Mouse (Mus musculus) mouse embryonic stem cell (cell line): ENCODE results near the gene Impg2.

Experiments used
- in situ Hi-C, 2 experiments: fragments of 300-500 bp; cut with MboI; formaldehyde crosslinking; loops; 1 replicate in 1 of 2; 3 replicates in 1 of 2; pipeline ENCODE4 v1.14.3; 2019 to 2020; ENCODE audit warnings: low sequenced_read_pairs in 2 of 2, low pct_unique_long_range_greater_than_20kb in 1 of 2, mixed read lengths in 1 of 2; ENCODE audit not compliant: unreplicated experiment in 1 of 2

Impg2 gene

GRCm38 (mm10) chr16:56204051-56204450 is at the start of gene Impg2:
Impg2 (plus strand) TSS chr16:56204313.
- in situ Hi-C loops: no loop called here

DNA sequence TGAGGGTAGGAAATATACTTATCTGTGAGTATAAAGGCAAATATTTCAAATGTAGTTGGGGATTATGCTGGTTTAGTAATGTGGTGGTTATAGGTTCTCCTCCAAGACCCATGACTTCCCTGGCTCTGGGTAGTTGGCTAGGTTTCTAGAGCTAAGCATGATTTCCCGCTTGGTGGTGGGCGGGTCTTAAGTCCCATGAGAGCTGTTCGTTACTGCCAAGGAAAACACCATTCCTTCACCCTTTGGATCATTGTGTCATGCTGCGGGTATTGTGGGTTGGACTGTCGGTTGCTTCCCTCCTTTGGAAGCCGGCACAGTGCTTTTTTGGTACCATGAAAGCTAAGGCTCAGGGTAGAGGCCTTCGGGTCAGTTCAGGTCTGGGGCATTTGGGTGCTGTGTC is 40.6 kb upstream of the Impg2 start:
- in situ Hi-C loops: no loop called here

DNA sequence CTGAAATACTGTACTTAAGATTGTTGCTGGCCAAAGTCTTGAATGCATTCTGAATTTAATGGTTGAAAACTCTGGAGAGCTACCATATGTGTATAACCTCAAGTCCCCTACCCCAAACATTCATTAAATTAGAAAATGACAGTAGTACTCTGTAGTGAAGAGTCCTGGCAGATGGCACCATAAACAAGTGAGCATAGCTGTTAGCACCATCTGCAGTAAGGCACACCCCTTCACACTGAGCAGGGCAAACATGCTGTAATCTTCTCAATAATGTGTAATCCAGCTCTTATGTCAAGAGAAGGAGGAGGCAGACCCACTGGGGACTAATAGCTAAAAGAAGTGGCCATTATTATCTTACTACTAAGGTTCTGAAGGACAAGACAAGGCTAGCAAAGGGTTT is 33.9 kb upstream of the Impg2 start:
- in situ Hi-C loops: no loop called here

- in situ Hi-C loops: no loop called here
These were observed 28.1 kb upstream of the Impg2 start for GRCm38 (mm10) chr16:56175867-56176581.

GRCm38 (mm10) chr16:56186863-56187262 is 17.2 kb upstream of the Impg2 start:
- in situ Hi-C loops: no loop called here

GRCm38 (mm10) chr16:56188198-56188597 is 15.9 kb upstream of the Impg2 start:
- in situ Hi-C loops: no loop called here

DNA sequence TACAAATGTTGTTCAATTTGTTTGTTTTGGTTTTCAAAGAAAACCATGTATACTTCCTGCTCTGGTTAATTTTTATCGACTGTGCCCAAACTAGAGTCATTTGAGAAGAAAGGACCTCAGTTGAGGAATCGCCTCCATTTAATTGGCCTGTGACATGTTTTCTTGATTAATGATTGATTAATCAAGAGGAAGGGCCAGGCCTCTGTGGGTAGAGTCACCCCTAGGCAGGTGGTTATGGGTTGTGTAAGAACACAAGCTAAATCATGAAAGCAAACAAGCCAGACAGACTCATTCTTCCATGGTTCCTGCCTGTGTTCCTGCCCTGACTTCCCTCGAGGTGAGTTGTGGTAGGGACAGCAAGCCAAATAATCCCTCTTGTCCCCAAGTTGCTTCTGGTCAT is 8.6 kb downstream of the Impg2 start:
- in situ Hi-C loops: no loop called here

DNA sequence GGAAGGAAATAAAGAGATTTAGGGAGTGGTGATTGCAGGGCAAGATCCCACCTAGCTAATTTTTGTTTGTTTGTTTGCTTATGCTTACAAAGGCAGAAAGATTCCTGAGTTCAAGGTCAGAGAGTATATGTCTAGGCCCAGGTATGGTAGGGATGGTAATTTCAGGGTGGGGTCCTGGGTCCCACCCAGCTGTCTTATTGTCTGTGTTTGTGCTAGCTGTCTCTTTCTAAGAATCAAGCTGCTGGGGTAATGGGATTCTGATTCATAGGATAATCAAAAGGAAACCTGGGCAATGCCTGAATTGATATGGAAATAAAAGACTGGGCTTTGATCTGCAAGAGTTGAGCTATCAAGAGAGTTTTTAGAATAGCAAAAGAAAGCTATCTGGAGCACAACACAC is 23.6 kb downstream of the Impg2 start:
- in situ Hi-C loops: no loop called here

DNA sequence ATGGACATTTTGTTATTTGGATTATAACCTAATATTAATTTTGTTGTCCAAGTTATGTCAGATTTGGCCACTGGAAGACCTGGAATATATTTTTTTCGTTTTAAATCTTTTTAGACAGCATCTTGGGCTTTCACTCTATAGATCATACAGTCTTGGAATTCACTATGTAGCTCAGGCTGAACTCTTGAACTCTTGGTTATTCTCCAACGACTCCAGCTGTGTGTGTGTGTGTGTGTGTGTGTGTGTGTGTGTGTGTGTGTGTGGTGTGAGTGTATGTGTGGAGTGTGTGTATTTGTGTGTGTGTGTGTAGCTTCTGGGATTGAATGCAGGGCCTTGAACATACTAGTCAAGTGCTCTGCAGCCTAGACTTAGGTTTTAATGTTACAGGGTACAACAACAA is 25.3 kb downstream of the Impg2 start:
- in situ Hi-C loops: no loop called here

GRCm38 (mm10) chr16:56231300-56231699 is 27.2 kb downstream of the Impg2 start:
- in situ Hi-C loops: no loop called here

GRCm38 (mm10) chr16:56232736-56233135 is 28.6 kb downstream of the Impg2 start:
- in situ Hi-C loops: no loop called here

- in situ Hi-C loops: no loop called here
These were observed 41.9 kb downstream of the Impg2 start for GRCm38 (mm10) chr16:56246031-56246430.

DNA sequence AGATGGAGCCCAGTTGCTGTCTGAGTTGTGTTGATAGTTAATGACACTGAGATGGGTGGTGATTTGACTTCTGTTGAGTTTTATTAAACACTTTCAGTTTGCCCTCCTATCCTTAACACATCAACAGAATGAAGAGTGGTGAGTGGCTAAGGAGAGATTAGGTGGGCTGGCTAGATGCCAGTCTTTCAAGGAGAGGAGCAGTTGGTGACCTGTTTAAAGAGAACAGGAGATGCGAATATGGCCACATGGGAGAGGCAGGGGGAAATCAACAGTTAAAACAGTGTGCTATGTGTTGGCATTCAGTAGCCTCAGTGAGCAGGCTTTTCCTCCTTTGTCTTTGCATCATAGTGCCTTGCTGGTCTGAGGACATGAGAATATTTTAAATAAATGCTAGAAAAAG is 69.8 kb downstream of the Impg2 start:
- in situ Hi-C loops: no loop called here

- in situ Hi-C loops: no loop called here
These were observed 74.9 kb downstream of the Impg2 start for GRCm38 (mm10) chr16:56279060-56279459.

DNA sequence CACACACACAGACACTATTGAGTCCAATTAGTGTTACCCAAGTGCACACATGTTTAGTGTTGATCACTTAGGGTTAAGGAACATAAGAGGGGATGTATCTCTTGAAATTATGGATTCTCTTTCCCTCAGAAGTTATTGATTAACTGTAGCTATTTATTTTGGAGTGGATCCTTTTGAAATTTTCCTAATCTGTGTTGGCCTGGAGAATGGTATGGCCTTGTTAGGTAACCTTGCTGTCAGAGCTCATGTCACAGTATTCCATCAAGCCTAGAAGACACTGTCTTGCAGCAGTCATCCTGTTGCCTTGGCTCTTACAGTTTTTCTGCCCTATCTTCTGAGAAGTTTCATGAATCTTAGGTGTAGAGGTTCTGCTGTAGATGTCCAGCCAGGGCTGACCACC is 75.6 kb downstream of the Impg2 start:
- in situ Hi-C loops: no loop called here

DNA sequence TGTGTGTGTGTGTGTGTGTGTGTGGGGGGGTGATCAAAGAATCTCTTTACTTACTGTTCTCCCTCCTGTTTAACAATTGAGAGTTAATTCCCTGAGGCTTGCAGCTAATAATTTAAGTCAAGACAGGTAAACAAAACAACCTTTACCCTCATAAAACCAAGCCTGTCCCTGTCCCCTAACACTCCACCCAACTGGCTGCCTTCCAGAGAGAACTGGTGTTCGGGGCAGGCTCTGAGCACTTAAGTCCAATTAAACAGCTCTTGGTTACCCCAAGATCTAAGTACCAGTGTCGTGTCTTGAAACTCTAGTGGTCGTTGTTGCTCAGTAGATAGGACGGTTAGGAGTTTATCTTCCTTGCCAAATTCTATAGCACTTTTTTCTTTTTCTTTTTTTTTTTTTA is 77.2 kb downstream of the Impg2 start:
- in situ Hi-C loops: no loop called here

DNA sequence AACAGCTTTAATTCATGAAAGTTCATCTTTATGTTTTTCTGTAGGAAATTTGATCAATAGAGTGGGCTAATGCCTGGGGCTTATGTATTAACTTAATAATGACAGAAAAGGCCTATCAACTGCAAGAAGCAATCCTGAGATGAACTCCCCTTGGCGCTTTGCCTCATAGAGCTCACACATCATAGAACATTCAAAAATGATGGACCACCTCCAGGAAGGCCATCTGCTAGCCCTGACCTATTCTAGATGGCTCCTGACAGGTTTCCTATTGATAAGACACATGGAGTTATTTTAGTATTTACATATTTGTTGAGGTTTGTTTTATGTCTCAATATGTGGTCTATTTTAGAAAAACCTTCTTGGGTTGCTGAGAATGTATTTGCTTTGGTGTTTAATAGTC is 79.2 kb downstream of the Impg2 start:
- in situ Hi-C loops: no loop called here

- in situ Hi-C loops: no loop called here
These were observed 79.8 kb downstream of the Impg2 start for GRCm38 (mm10) chr16:56283873-56284272.

DNA sequence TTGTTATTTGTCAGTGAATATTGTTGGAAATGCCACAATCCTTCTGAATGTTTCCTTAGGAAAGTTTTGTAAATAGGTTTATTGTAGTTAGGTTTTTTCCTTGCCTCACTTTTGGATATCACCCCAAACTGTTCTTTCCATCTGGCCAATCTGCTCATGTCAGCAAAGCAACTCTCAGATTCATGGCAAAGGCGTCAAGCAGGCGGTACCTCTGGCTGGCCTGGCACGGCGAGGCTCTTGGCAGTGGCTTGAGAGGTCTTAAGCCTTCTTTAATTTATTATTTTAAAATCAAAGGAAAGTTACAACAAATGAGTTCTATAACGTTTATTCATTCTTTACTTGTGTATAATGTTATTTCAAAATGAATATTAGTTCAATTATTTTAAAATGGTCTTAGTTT is 82.0 kb downstream of the Impg2 start:
- in situ Hi-C loops: no loop called here

- in situ Hi-C loops: no loop called here
These were observed 82.9 kb downstream of the Impg2 start for GRCm38 (mm10) chr16:56286977-56287376.

- in situ Hi-C loops: no loop called here
These were observed 90.8 kb downstream of the Impg2 start for GRCm38 (mm10) chr16:56294887-56295286.
